Mouse (Mus musculus) urinary bladder, postnatal 36 days (tissue): ENCODE results near the gene Hcar2.
A peak's percentile ranks its signal among the peaks of the same experiment; 100 is the strongest.

Source experiments
- DNase-seq, 2 experiments: peaks; one replicate each; pipeline ENCODE4 v3.0.0; 2022; ENCODE audit warnings: low spot score in 2 of 2, mixed read lengths in 1 of 2

Gene Hcar2

DNA sequence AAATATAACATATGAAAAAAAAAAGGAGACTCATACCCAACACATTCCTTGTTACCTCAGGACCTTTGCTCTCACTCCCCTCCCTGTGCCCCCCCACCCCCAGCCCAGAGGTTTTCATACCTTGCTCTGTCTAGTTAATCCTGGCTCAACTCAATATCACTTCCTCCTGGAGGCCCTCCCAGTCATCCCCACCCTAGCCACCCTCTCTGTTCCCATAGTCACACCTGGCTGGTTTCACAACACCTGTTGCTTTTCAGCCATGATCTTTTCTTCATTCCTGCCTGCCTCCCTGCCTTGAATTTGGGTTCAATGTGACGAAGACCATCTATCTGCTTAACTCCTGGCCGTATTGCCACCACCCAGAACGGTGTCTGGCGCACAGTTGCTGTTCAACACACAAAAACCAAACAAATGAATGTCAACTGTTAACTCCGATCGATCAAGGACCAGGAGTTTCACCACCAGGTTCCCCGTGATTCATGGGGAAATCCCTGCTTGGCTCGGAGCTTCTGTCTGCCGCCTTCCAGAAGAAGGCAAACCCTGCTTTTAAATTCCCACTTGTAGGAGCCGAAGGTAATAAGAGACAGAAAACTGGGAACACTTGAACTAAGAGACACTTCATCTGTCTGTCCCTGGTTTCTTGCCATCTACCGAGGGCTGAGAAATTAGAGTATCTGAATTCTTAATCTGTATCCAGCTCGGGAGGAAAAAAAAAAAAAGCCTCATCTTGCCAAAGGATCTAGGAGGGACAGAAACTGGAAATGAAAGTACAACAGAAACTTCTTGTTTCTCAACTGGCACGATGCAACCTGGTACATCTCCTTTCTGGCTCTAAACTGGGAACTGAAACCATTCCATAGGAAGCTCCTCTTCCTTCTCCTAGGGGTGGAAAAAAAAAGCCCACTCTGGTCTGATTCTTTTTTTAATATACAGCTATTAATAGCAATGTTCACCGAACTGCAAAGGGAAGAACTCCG is 2.6 kb downstream of the Hcar2 start:
- no peak for DNase-seq

DNA sequence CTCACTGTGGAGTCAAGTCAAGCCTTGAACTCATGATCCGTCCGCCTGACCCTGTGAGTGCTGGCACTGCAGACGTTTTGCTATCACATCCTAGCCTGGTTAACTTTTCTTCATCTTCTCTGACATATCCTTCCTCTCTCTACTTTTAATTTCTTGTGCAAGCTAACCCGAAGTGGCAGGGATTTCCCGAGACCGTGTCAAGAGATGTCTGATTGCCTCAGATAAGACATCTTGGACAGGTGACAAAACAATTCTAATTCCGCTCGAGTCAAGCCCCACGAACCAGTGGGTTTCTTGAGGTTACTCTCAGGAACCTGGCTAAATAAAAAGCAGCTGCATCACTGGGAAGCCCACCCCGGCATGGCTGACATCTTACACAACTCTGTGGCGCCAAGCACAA is 6.5 kb downstream of the Hcar2 start:
- no peak for DNase-seq

DNA sequence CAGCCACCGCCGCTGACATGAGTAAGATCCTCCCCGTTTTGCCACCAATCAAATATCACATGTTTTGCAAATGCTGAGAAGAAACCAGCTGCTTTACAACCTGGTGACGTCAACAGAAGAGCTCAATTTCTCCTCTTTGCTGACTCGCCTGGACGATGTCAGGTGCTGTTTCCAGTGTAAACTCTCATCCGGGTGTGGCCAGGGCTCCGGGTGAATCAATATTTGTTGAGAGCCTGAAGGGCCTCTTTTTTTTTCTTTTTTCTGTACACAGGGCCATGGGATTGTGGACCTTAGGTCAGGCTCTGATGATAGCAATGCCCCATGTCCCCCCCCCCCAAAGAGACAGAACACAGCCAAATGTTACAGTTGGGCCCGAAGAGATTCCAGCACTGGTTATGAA is 10.8 kb downstream of the Hcar2 start:
- DNase-seq: peak in 1 of 2 experiments; percentile 60

DNA sequence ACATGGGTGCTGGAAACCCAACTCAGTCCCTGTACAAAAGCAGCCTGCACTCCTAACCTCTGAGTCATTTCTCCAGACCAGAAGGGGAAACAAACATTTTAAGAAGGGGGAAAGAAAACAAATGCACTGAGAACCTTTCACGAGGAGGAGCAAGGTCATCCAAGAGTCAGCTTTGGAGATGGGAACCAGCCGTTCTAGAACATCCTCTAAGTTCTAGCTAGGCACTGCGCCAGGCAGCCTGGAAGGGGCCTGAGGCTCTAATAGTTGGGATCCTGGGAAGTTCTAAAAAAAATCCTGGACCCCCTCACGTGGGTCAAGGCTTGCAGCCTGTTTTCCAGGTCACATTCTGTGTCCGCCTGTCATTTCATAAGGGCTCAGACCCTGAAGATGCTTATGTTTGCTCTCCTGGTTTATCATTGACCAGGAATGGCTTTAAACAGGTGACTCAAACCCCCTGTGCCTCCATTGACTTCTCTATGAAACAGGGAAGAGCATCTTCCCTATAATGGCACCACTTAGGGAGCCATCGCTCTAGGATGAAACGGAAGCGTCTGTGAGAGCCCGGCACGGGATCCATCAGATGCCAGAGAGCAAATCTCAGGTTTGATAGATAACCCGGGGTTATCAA is 11.3 kb downstream of the Hcar2 start:
- DNase-seq: no peak

DNA sequence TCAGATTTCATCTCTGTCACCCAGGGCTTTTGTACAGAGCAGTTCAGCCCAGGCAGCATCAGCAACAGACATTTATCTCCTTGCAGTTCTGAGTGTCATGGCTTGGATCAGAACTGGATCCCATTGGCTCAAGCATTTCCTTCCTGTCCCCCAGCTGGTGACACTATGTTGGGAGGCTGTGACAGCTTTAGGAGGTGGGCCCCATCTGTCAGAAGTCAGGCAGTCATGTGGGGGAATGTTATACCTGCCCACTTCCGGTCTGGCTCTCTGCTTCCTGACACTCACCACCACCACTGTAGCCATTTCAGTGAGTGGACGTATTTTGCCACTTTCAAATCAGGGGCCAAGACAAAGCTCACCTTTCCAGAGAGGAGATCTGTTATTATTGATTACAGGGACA is 13.9 kb downstream of the Hcar2 start:
- DNase-seq: no peak

DNA sequence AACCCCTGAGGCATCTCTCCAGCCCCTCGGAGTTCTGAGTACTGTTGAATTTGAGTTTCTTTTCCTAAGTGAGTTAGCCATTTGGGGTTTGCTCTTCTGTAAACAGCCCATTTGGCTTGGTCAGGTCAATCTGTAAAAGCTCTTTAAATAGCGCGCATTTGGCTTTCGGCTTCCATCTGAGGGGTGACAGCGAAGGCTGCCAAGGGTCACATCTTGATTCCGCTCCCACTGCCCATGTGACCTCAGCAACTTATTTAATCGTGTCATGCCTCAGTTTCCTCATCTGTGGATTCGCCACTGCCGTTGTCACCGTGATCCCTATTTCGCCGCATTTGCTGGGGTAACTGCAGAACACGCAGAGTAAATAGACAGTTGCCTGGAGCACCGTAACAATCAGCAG is 21.0 kb downstream of the Hcar2 start:
- DNase-seq: no peak

DNA sequence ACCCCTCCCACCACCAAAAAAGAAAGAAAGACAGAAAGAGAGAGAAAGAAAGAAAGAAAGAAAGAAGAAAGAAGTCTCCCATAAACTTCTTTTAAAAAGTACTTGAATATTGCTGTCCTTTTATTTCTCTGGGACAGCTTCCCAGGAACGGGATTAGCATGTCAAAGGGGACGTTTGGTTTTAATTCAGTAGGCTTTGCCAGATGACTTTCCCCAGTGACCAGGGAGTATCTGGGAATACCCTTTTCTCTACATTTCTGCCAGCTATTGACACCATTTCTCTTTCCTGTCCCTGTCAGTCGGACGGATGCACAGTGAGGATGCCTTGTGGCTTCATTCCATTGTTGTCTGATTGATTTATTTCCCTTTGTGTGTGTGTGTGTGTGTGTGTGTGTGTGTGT is 21.5 kb downstream of the Hcar2 start:
- DNase-seq: no peak

DNA sequence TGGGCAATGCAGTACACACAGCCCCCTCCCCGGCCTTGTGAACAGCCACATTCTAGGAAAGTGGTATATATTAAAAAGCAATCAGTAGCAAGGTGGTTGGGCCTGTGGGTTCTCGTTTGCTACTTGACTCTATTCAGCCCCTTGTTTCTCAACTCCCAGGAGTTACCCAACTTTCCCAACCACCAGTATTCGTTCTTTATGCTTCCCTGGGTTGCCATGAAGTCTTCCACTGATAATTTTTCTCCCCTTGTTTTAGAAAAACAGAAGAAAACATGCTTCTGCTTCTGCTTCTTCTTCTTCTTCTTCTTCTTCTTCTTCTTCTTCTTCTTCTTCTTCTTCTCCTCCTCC is 22.4 kb downstream of the Hcar2 start:
- no peak for DNase-seq

DNA sequence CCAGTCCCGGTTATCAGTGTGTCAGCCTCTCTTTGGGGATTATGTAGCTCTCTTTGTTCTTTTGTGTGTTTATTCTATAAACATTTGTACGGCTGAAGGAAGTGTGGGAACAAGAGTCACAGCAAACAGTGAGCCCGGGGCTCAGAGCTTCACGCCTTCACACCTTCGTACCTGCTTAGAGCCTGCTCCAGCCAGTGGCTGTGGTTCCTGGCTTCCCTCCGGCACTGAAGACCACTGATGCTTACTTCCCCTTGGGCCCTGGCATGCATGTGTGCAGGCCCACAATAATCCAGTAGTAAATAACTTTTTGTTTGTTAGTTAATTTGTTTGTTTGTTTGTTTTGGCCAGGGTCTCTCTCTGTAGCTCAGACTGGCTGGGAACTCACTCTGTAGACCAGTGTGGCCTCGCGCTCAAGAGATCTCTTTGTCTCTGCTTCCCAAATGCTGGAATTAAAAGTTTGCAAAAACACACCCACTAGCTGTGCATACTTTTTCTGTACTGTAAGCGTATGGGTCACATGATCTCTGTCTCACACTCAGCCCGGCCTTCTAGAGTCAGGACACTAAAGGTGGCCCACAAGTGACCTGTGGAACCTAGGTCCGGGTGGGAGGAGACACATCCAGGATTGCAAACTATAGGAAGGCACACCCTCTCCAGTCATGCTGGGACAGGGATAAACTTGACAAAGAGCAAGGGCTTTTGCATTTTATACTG is 22.9 kb downstream of the Hcar2 start:
- DNase-seq: no peak

DNA sequence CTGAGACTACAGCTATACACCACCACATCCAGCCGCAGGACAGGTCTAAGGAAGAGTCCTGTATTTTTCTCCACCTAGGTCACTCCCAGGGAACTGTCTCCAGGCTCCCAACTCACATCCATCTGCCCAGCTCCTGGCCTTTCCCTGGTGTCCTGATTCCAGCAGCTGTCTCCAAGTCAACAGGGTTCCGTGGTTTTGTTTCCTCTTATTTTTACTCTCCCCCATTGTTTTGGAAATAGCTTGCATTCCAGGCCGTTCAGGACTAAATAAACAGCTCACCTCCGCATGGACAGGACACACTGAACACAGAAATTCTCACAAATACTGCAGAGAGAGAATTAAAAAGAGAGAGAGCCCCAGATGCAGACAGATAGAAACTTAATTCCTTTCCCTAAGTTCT is 27.9 kb downstream of the Hcar2 start:
- DNase-seq: no peak

DNA sequence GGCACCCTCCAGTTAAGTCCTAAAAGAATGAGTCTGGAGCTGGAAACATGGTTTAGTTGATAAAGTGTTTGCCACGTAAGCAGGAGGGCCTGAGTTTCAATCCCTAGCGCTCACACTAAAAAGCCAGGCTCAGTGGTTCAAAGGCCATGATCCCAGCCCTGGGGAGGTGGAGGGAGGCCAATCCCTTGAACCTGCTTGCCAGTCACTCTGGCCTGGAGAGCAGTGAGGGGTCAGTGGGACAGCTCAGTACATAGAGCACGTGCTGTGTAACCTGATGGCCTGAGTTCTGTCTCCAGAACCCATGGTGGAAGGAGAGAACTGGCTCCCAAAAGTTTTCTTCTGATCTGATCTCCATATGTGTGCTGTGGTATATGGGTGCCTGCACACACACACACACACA is 30.5 kb downstream of the Hcar2 start:
- DNase-seq: peak in 1 of 2 experiments; percentile 44

DNA sequence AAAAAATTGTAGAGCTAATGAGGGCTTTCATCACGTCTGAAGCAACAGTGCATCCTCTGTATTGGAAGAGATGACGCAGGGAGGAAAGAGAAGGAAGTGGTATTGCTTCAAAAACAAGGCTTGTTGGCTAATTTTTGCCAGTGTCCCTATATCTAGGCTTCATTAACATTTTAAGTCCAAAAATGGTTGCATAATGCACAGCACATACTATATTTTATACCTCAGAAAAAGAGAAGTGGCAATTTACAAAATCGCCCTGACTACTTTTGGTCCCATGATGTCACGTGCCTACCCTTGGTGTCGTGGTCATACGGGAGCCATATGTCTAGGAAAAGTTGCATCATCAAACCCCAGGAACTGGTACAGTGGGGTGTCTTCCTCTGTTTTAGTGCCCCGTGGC is 33.0 kb downstream of the Hcar2 start:
- no peak for DNase-seq

DNA sequence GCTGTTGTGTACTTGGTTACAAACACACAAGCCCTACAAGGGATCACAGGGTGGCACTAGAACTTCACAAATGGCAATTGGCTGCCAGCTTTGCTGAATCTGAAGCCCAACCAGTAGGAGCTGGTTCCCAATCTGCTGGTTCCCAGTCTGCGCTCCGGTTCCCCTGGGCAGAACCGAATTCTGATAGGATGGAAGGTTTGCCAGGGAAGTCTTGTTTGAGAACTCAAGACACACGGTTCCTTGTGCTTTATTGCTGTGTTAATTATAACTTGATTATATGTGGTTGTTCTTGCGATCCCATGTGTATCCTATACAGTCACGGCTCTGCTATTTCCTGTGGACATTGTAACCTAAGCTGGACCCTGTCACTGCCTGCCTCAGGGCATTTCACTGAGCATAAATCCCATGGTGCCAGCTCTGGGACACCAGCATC is 37.6 kb downstream of the Hcar2 start:
- peak; percentile 55 to 59 for DNase-seq

DNA sequence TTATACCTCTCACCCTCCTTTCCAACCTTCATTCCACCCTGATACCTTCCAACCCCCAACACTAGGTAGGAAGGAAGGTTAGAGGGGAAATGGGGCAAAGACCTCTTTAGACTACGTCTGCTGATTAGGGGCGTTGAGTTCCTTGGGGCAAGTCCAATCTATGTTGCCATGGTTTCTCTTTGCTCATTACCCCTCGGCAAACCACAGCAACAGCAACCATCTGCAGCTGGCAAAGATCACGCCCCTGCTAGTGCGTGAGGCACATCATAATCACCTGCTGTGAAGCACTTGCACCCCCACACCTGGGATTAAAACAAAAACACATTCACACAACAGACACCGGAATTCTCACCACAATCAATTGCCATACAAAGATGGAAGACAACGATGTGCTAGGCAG is 42.6 kb downstream of the Hcar2 start:
- DNase-seq: no peak

DNA sequence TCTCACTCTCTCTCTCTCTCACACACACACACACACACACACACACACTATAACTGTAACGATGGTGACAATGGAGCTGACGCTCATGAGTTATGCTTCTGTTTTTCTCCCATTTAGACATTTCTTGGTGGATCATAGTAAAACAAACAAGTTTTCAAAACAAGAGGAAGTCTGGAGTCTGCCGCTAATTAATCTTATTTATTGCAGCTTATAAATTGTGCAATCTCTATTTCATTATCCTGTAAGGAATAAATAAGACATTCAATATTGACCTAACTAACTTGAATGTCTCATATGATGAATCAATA is 44.1 kb downstream of the Hcar2 start:
- no peak for DNase-seq

DNA sequence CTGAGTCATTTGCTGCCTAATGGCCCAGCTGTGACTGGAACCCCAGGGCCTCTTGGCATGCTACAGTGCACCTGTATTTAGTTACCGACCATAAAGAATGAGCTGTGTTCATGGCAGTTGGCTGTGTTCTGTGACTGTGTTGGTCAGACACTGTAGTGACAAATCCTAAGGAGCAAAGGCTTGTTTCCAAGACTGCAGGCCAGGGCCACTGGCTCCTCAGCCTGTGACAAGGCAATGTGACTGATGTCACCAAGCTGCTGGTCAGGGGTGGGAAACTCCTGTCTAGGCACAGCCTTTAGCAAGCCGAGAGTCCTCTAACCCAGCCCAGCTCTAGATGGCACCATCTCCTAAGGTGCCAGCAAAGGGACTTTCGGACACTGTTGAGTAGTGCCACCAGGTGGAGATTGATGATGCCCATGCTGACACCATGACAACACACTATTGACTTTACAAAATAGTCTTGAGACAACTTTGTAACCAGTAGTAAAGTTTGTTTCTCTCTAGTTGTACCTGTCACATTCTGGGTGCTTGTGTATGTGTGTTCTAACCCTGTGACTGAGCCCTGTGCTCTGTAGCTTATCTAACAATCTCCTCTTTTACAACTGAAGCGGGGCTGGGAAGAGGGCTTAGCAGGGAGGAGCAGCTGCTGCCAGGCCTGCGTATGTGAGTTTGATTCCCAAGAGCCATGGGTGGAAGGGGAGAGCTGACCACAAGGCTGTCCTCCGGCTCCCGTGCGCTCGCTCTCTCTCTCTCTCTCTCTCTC is 44.6 kb downstream of the Hcar2 start:
- DNase-seq: peak in 1 of 2 experiments; percentile 15

DNA sequence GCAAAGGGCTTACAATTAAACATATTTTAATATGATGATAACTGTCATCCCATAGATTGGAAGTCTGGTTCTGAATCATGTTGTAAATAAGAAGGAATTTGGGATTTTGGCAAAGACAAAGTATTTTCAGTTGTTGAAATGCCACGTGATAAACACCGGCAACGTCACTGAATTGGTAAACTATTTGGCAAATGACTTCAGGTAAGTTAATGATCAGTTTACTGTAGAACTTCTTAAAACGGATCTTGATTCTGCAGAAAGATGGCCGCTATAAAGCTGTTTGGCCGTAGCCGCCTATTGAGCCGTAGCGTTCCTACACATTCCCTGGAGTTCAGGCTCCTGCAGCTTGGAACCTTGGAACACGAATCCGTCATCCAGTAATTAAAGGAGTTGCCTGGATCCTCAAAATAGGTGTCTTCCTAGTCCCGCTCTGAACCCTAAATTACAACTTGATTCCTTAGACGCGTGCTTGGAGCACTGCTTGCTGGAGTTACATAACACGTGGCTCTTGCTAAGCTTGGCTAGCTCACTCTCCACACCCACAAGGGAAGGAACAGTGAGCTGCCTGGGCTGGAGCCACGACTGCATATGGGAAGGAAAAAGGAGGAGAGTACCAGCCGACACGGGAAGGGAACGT is 46.2 kb downstream of the Hcar2 start:
- DNase-seq: peak in 1 of 2 experiments; percentile 54

DNA sequence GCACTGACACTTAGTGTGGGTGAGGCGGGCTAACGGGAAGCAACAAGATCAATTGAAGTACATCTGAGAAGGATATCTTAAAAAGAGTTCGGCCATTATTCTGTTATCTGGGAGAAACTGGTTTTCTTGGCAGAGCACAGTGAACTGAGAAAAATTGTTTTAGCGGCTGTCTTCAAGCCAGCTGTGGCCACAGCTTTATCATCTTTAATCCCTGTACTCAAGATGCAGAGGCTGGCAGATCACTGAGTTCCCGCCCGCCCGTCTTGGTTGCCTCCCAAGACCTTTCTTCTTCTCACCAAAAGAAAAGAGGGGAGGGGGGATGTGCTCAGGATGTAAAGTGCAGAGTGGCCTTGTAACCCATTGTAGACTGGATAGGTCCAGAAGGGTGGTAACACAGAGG is 48.4 kb downstream of the Hcar2 start:
- no peak for DNase-seq
